In genomic region chr1:20935106-20935505, GRCm38 (mm10) we compare ENCODE assay signal across 9 mouse cellular contexts. TPM values are rescaled to one million over a fixed set of nuclear protein-coding genes. Genes with fewer than 3 reads are reported as not detected.
DNase-seq lines count a peak whose midpoint lies in the region; ATAC-seq and TF ChIP-seq lines count a peak whose summit lies in the region.
"Had no signal": no experiment of that assay in that cellular context is flagged by ENCODE, and none has a peak within 500 bp of the region (broad histone marks: within the 10 kb centered on the region; RNA-seq: fewer than 3 reads in every experiment).

No protein-coding gene starts in this region.

- no peak for TF ChIP-seq POLR2A in lung, adult 2 months (IDR thresholded peaks at IDR 0.05; ENCODE audit: borderline replicate concordance, extremely low read depth, low read depth, low read length)
- no peak for TF ChIP-seq POLR2A in testis, adult 2 months (IDR thresholded peaks at IDR 0.05; ENCODE audit: control insufficient read depth, low read depth, low read length)

- TF ChIP-seq CTCF in lung, adult 2 months (IDR thresholded peaks at IDR 0.05; ENCODE audit: insufficient read depth, low read length): no peak
- TF ChIP-seq CTCF in testis, adult 2 months (IDR thresholded peaks at IDR 0.05; ENCODE audit: control insufficient read depth, insufficient read depth, insufficient replicate concordance, low read depth, low read length): no peak

- no peak overlapping the region for H3K27ac ChIP-seq in testis, adult 2 months (ENCODE audit: control insufficient read depth, insufficient read depth, low read depth, low read length)
- H3K27ac ChIP-seq: embryonic facial prominence, embryonic 15.5 days had no signal

- 77% methylated on average over 22 of the region's 22 CpGs for WGBS in lung, adult 2 months

- H3K4me3 ChIP-seq in lung, adult 2 months (replicated peaks; ENCODE audit: extremely low read depth, low read depth, low read length): no peak overlapping the region
- peak overlapping the region; percentile 10 for H3K4me3 ChIP-seq in testis, adult 2 months (ENCODE audit: control insufficient read depth, low read depth, low read length)
- H3K4me3 ChIP-seq: embryonic facial prominence, embryonic 15.5 days had no signal

- no peak for ATAC-seq in granulocyte monocyte progenitor cell, adult 5-6 weeks (replicated peaks; ENCODE audit: poor library complexity, severe bottlenecking)

- DNase-seq in lung, postnatal 4 days: peak; percentile 11 to 34
- no peak for DNase-seq in lung, adult 2 months
- peak; percentile 64 for DNase-seq in adrenal gland, postnatal 25 days
- peak; percentile 57 to 64 for DNase-seq in cerebellum, postnatal 36 days
- DNase-seq in liver: no peak
- DNase-seq: lung, postnatal 14 days had no signal

- H3K27me3 ChIP-seq in testis, adult 2 months (ENCODE audit: control insufficient read depth, insufficient read depth, low read length): no peaks in the 10 kb centered on the region
- H3K27me3 ChIP-seq: embryonic facial prominence, embryonic 15.5 days had no signal

- peaks cover 1% of the 10 kb centered on the region; the same call in 1 of the 2 replicates for H3K36me3 ChIP-seq in testis, adult 2 months (ENCODE audit: control insufficient read depth, insufficient read depth, low read length)

- H3K4me1 ChIP-seq in lung, adult 2 months (ENCODE audit: control insufficient read depth, insufficient read depth, low read length): no peaks in the 10 kb centered on the region
- H3K4me1 ChIP-seq in testis, adult 2 months (ENCODE audit: control insufficient read depth, insufficient read depth, low read length): peaks cover 7% of the 10 kb centered on the region
- H3K4me1 ChIP-seq: embryonic facial prominence, embryonic 15.5 days had no signal

RNA-seq across cellular contexts. Expression of gene Efhc1, which starts 16.3 kb away (rescaled TPM):
- polyA plus RNA-seq in lung, adult 2 months (2012; rRNA removed): 10.4 and 14.9 TPM in 2 replicates
- 1.7 and 4.3 TPM in 2 replicates for total RNA-seq in adrenal gland, postnatal 25 days (2021)
- 376 and 451 TPM in 2 replicates for polyA plus RNA-seq in testis, adult 2 months (2012; rRNA removed)
- not detected in 2 replicates for total RNA-seq in granulocyte monocyte progenitor cell, adult 5-6 weeks (2014; fragmentation: Nextera tagmentation)
- 0.15 and 0.26 TPM in 2 replicates for total RNA-seq in granulocyte monocyte progenitor cell, adult 5-6 weeks (2017)

RNA-seq across cellular contexts. Expression of gene Paqr8, which starts 44.7 kb away (rescaled TPM):
- 42.6 and 47.2 TPM in 2 replicates for polyA plus RNA-seq in lung, adult 2 months (2012; rRNA removed)
- 35.1 and 54.2 TPM in 2 replicates for total RNA-seq in adrenal gland, postnatal 25 days (2021)
- polyA plus RNA-seq in testis, adult 2 months (2012; rRNA removed): 31.0 and 35.3 TPM in 2 replicates
- 3.0 and 3.1 TPM in 2 replicates for total RNA-seq in granulocyte monocyte progenitor cell, adult 5-6 weeks (2014; fragmentation: Nextera tagmentation)
- 2.6 and 2.9 TPM in 2 replicates for total RNA-seq in granulocyte monocyte progenitor cell, adult 5-6 weeks (2017)

Comparison
In these comparisons a context has a peak if more than half of its experiments do, and no peak if none do; other contexts are left out.
1. DNase-seq: peak in lung, postnatal 4 days (2 of 2), adrenal gland, postnatal 25 days (single experiment) and cerebellum, postnatal 36 days (2 of 2); none in lung, adult 2 months (single experiment) and liver (single experiment).